Mouse (Mus musculus) brain, embryonic 18.5 days (tissue): Measurements from ENCODE around the gene Hdac7.
"Not testable (repeated sequence)": the region's sequence is repeated elsewhere in the genome, so short reads cannot be mapped to it uniquely, and the experiment has no call there.

ENCODE experiments used
- DNase-seq: peaks from one replicate; pipeline ENCODE4 v3.0.0-alpha.2; 2012; ENCODE audit warnings: low read depth, low spot score

The Hdac7 gene

GRCm38 (mm10) chr15:97844037-97845034, at the start of gene Hdac7:
Gene Hdac7, minus strand, starts transcription at chr15:97844502.
- no peak for DNase-seq

- DNase-seq = no peak
Measured at GRCm38 (mm10) chr15:97892506-97892905, 48.2 kb upstream of the Hdac7 start.

GRCm38 (mm10) chr15:97890450-97890849, 46.1 kb upstream of the Hdac7 start:
- DNase-seq = no peak

- DNase-seq = no peak
Measured at GRCm38 (mm10) chr15:97890017-97890416, 45.7 kb upstream of the Hdac7 start.

GRCm38 (mm10) chr15:97887541-97888016, 43.3 kb upstream of the Hdac7 start:
- no peak for DNase-seq

- no peak for DNase-seq
Measured at GRCm38 (mm10) chr15:97881423-97881822, 37.1 kb upstream of the Hdac7 start.

- no peak for DNase-seq
Measured at GRCm38 (mm10) chr15:97880441-97880840, 36.1 kb upstream of the Hdac7 start.

- no peak for DNase-seq
Measured at GRCm38 (mm10) chr15:97878696-97879328, 34.5 kb upstream of the Hdac7 start.

- no peak for DNase-seq
Measured at GRCm38 (mm10) chr15:97875784-97876183, 31.5 kb upstream of the Hdac7 start.

GRCm38 (mm10) chr15:97873717-97874116, 29.4 kb upstream of the Hdac7 start:
- DNase-seq = no peak

- no peak for DNase-seq
Measured at GRCm38 (mm10) chr15:97872161-97872560, 27.9 kb upstream of the Hdac7 start.

GRCm38 (mm10) chr15:97871055-97872030, 27.0 kb upstream of the Hdac7 start:
- DNase-seq = no peak

- DNase-seq = not testable (repeated sequence)
Measured at GRCm38 (mm10) chr15:97870116-97870515, 25.8 kb upstream of the Hdac7 start.

- no peak for DNase-seq
Measured at GRCm38 (mm10) chr15:97868985-97869384, 24.7 kb upstream of the Hdac7 start.

GRCm38 (mm10) chr15:97865988-97866387, 21.7 kb upstream of the Hdac7 start:
- no peak for DNase-seq

GRCm38 (mm10) chr15:97865175-97865574, 20.9 kb upstream of the Hdac7 start:
- DNase-seq = no peak

- DNase-seq = no peak
Measured at GRCm38 (mm10) chr15:97864361-97865045, 20.2 kb upstream of the Hdac7 start.

GRCm38 (mm10) chr15:97863494-97863881, 19.2 kb upstream of the Hdac7 start:
- no peak for DNase-seq

- no peak for DNase-seq
Measured at GRCm38 (mm10) chr15:97862881-97863493, 18.7 kb upstream of the Hdac7 start.

- no peak for DNase-seq
Measured at GRCm38 (mm10) chr15:97860353-97860752, 16.1 kb upstream of the Hdac7 start.
